Mouse (Mus musculus) forebrain, embryonic 16.5 days (tissue): ENCODE data around the gene Zbtb42. TPM values are rescaled to one million over a fixed set of nuclear protein-coding genes. Genes with fewer than 3 reads are reported as not detected.

Source experiments
- ATAC-seq: fragments of 200-750 bp; cut with Nextera tagmentation; 2 replicates; pipeline ENCODE4 v1.8.0; 2017; ENCODE audit warnings: mild to moderate bottlenecking, moderate library complexity
- H3K27ac ChIP-seq: fragments of 300-500 bp; sonication (generic); 2 replicates; pipeline ENCODE4 v1.5.1; 2014; ENCODE audit warnings: low read length, control low read depth
- H3K27me3 ChIP-seq: fragments of 300-500 bp; sonication (generic); replicated peaks from 2 replicates; pipeline ENCODE4 v1.6.1; 2014; ENCODE audit warnings: low read length; ENCODE audit not compliant: control insufficient read depth, insufficient read depth
- H3K36me3 ChIP-seq: fragments of 300-500 bp; sonication (generic); 2 replicates; pipeline ENCODE4 v1.6.1; 2014; ENCODE audit not compliant: control insufficient read depth, insufficient read depth
- H3K4me1 ChIP-seq: fragments of 300-500 bp; sonication (generic); replicated peaks from 2 replicates; pipeline ENCODE4 v1.6.1; 2014; ENCODE audit warnings: low read length; ENCODE audit not compliant: control insufficient read depth, insufficient read depth
- H3K4me2 ChIP-seq: fragments of 300-500 bp; sonication (generic); 2 replicates; pipeline ENCODE4 v1.6.1; 2014; ENCODE audit warnings: mild to moderate bottlenecking, low read length, control low read depth
- H3K4me3 ChIP-seq: fragments of 300-500 bp; sonication (generic); replicated peaks from 2 replicates; pipeline ENCODE4 v1.5.1; 2014; ENCODE audit warnings: mild to moderate bottlenecking, low read length, control low read depth
- H3K9ac ChIP-seq: fragments of 300-500 bp; sonication (generic); replicated peaks from 2 replicates; pipeline ENCODE4 v1.6.1; 2014; ENCODE audit warnings: low read depth, low read length, control low read depth
- H3K9me3 ChIP-seq: fragments of 300-500 bp; sonication (generic); 2 replicates; pipeline ENCODE4 v1.6.1; 2016; ENCODE audit warnings: low read length; ENCODE audit not compliant: control insufficient read depth
- WGBS: fragments of 180-500 bp; shearing (Covaris S2); extraction: QIAGEN DNeasy Blood & Tissue Kit; methylation state at CpG from one replicate; pipeline ENCODE4 v1.1.7; 2014; 5-methylcytosine and 5-hydroxymethylcytosine counted together
- polyA plus RNA-seq: library from polyadenylated mRNA; unstranded; fragments of >200 nt; fragmentation: Nextera tagmentation; extraction: Ambion mirVana; gene quantifications from 2 replicates; pipeline ENCODE4 v1.2.1, GENCODE M21; 2015

The Zbtb42 gene
- polyA plus RNA-seq, 1 experiment from 2014 or later, result 0.92 TPM

DNA sequence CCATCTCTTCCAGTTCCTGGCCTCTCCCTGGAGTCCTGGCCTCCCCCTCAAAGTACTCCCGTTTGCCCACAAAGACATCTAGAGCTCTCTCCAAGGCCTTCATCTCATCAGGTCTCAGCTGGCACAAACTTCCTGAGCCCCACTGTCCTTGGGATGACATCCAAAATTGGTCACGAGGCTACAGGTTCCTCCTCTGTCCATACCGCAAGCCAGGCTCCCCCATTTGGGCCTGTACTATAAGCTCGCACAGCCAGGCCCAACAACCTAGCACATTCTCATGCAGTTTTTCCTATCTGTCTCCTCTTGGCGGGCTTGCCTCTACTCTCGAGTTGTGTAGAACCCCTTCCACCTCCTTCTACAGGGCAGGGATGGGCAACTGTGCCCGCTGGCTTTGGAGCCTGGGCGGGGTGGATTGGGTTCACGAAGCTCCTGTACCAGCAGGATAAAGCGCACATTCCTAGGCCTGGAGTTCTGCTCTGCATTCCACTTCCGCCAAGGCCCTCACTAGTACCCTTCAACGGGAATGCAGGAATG lies 42.3 kb downstream of the Zbtb42 start:
- Histone ChIP-seq H3K27me3 (no peaks in the 10 kb centered on the region), H3K9ac (peak overlapping the region; percentile 84; the same call in 1 of the 2 replicates), H3K4me2 (peak overlapping the region; percentile 69), H3K36me3 (no peaks in the 10 kb centered on the region), H3K4me3 (peak overlapping the region; percentile 78), H3K4me1 (peaks cover 27% of the 10 kb centered on the region), H3K27ac (no peak overlapping the region), H3K9me3 (no peaks in the 10 kb centered on the region)
- 32% methylated on average over 12 of the region's 12 CpGs for WGBS
- no peak for ATAC-seq

DNA sequence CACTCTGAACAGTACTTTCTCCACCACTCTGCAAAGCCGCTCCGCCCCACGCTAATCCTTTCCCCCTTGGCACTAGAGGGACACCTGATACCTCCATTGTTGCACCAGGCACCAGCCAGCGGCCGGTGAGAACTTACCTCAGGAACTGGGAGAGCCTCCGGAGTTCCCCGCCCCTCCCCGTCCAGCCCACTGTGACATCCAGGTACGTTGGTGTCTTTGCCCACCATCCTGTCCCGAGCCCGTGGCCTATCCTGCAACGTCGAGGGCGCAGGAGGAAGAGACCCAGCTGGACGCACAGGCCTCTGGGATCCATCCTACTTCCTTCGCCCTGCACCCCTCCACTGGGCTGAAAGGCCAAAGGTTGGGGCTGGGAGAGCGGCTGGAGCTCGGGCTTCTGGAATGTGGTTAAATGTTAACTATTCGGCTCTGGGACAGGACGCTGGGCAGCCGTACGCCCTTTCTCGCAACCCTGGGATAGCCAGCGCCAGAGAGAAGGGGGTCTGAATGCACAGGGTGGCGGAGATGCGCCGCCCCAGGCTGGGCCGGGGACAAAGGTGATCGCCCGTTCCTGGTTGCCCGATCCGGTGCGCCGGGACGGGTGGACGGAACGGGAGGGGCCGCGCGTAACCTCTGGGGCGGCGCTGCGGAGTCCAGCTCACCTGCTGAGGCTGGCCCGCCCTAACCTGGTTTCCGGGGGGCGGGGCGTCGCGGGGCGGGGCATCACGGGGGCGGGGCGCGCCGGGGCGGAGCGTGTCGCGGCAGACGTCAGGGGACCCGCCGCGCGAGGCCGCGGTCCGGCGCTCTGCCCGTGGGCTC lies 43.0 kb downstream of the Zbtb42 start:
- H3K4me3 ChIP-seq, result peak overlapping the region; percentile 78
- no peaks in the 10 kb centered on the region for H3K9me3 ChIP-seq
- no peaks in the 10 kb centered on the region for H3K27me3 ChIP-seq
- 3% methylated on average over 49 of the region's 69 CpGs for WGBS
- H3K4me2 ChIP-seq, result peak overlapping the region; percentile 69
- H3K36me3 ChIP-seq, result no peaks in the 10 kb centered on the region; the same call in 1 of the 2 replicates
- H3K4me1 ChIP-seq, result peaks cover 32% of the 10 kb centered on the region
- peak; percentile 54 for ATAC-seq
- H3K9ac ChIP-seq, result peak overlapping the region; percentile 84
- H3K27ac ChIP-seq, result no peak overlapping the region

DNA sequence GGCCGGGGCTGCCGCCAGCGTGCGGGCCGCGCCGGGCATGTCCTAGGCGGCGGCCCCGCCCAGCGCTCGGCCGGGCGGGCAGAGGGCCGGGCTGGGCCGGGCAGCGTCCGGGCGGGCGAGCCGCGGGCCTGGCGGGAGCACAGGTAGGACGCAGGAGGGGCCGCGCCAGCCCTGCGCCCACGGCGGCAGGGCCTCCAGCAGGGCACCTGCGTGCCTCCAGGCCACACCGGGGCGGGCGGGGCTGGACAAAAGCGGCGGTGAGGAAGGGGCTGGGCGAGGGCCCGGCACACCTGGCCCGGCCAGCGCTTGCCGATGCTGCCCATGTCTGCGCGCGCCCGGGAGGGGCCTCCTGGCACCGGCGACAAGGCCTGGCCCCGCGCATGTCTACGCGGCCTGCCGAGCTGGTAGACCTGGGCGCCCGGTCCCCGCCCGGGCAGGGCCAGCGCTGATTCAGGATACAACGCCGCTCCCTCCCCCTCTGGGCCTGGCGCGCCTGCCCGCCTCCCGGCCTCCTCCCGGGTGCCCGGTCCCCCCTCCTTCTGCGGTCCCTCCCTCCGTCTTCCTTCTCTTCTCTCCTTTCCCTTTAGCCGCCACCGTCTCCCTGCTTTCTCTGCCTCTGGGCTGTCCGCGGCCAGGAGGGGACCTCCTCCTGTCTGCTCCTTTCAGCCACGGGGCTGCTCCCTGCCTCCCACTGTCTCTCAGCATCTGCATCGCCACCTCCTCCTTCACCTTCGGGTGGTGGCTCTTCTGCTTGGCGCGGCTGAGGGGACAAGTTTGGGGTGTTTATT lies 43.8 kb downstream of the Zbtb42 start:
- under 1% methylated on average over 72 of the region's 75 CpGs for WGBS
- Histone ChIP-seq H3K27ac (no peak overlapping the region), H3K4me3 (peak overlapping the region; percentile 78), H3K4me2 (peak overlapping the region; percentile 69), H3K4me1 (peaks cover 35% of the 10 kb centered on the region), H3K9ac (peak overlapping the region; percentile 84), H3K27me3 (no peaks in the 10 kb centered on the region), H3K36me3 (no peaks in the 10 kb centered on the region; the same call in 1 of the 2 replicates), H3K9me3 (no peaks in the 10 kb centered on the region)
- ATAC-seq, result peak; percentile 51

DNA sequence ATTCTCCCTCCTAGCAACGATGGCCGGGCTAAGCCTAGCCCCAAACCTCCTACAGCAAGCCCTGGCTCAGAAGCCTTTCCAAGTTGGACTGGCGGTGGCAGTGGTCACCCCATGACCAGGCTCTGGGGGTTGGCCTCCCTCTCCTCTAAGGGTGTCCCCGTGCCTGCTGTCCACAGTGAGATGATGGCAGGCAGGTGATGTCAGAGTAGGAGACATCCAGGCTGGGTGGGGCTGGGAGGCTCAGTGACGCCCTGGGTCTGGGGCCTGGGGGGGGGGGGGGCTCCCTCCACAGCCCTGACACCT lies 44.4 kb downstream of the Zbtb42 start:
- ATAC-seq, result peak; percentile 7
- H3K27ac ChIP-seq, result no peak overlapping the region
- peaks cover 37% of the 10 kb centered on the region for H3K4me1 ChIP-seq
- peak overlapping the region; percentile 69 for H3K4me2 ChIP-seq
- H3K27me3 ChIP-seq, result no peaks in the 10 kb centered on the region
- H3K36me3 ChIP-seq, result no peaks in the 10 kb centered on the region; the same call in 1 of the 2 replicates
- H3K9me3 ChIP-seq, result no peaks in the 10 kb centered on the region
- WGBS, result 4% methylated on average over 5 of the region's 5 CpGs
- H3K9ac ChIP-seq, result peak overlapping the region; percentile 84
- H3K4me3 ChIP-seq, result peak overlapping the region; percentile 78

DNA sequence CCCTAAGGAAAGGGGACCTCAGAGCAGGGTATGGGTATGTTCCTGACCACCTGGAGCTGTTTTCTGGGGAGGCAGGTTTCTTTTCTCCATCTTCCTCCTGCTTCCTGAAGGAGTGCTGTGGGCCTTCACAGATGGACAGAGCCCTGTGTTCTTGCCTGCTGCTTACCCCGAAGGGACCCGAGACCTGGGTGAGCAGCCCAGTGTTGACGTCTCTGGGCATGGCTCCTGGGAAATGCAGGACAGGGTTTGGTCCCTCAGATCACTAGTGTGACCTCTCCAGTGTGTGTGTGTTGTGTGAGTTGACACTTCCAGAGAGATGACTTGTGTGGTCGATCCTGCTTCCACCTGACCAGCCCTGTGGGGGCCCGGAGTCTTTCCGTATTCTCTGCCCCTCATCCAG lies 44.8 kb downstream of the Zbtb42 start:
- Histone ChIP-seq H3K4me2 (peak overlapping the region; percentile 69), H3K36me3 (no peaks in the 10 kb centered on the region; the same call in 1 of the 2 replicates), H3K9me3 (no peaks in the 10 kb centered on the region), H3K9ac (peak overlapping the region; percentile 84), H3K4me1 (peaks cover 37% of the 10 kb centered on the region), H3K27me3 (no peaks in the 10 kb centered on the region), H3K27ac (no peak overlapping the region), H3K4me3 (peak overlapping the region; percentile 78)
- WGBS, result 93% methylated on average over 6 of the region's 6 CpGs
- no peak for ATAC-seq

DNA sequence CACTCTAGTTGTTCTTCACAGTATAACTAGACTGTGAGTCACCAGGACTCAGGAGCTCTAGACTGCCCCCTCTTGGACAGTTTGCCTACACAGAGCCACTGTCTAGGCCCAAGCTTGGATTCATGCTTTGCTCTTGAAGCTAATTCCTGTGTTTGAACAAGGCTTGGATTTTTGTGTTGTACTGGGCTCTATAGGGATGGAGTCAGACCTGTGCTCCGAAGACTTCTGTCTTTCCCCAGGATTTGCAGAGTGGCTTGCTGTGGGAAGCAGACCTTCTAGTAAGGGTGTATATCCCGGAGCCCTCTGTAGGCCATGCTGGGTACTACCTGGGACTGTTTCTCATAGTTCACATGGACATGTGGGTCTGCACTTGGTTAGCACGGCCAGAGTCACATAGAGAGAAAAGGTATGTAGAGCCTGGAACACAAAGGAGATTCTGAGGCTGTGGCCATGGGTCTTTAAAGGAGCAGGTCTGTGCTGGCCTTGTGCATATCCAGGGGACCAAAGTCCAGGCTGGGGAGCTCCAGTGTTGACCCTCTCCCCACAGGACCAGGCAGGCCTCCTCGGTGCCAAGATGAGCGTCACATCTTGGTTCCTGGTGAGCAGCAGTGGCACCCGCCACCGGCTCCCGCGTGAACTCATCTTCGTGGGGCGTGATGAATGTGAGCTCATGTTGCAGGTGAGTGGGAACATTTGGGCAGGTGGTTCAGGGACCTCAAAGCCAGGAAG lies 45.6 kb downstream of the Zbtb42 start:
- Histone ChIP-seq H3K9me3 (no peaks in the 10 kb centered on the region), H3K27ac (no peak overlapping the region), H3K4me3 (no peak overlapping the region), H3K4me1 (peaks cover 37% of the 10 kb centered on the region), H3K27me3 (no peaks in the 10 kb centered on the region), H3K36me3 (no peaks in the 10 kb centered on the region; the same call in 1 of the 2 replicates), H3K9ac (no peak overlapping the region), H3K4me2 (no peak overlapping the region)
- 81% methylated on average over 11 of the region's 11 CpGs for WGBS
- ATAC-seq, result peak; percentile 24; the same call in 1 of the 2 replicates

DNA sequence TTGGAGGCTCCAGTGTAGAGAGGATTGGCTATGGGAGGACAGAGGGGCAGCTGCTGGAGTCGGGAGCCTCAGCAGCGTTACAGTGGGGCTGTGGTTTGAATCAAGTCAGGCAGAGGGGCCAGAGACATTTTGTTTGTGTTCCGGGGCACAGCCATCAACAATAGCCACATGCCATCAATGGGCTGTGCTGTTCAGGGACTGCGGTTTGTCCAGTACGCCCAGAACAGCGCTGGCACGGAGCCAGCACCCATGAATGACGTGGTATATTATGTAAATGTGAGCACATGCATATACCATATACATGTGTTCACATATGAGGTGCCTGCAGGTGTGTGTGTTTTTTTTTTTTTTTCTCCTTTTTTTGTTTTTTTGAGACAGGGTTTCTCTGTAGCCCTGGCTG lies 49.2 kb downstream of the Zbtb42 start:
- 52% methylated on average over 8 of the region's 8 CpGs for WGBS
- no peak for ATAC-seq
- Histone ChIP-seq H3K4me1 (peaks cover 35% of the 10 kb centered on the region), H3K9ac (no peak overlapping the region), H3K9me3 (no peaks in the 10 kb centered on the region), H3K27ac (no peak overlapping the region), H3K36me3 (peaks cover 13% of the 10 kb centered on the region), H3K4me3 (no peak overlapping the region), H3K4me2 (no peak overlapping the region), H3K27me3 (no peaks in the 10 kb centered on the region)

DNA sequence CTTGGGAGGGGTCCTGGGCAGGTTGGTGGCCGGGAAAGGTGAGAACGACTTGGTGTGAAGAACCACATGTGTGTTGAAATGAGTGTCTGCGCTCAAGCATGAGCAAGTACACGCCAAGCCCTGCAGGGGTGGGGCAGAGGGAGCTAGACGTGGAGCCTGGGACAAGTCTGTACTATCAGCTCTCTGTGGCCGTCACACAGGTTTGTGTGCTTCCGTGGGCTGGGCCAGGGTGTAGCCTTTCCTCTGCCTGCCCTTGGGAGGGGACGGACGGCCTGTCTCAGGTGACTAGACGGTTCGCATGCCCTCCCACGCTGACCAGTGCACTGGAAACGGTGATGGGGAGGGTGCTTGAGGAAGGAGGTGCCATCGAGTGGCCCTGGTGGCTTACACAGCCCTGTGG lies 52.2 kb downstream of the Zbtb42 start:
- H3K36me3 ChIP-seq, result peaks cover 21% of the 10 kb centered on the region
- no peak overlapping the region for H3K9ac ChIP-seq
- peaks cover 11% of the 10 kb centered on the region for H3K4me1 ChIP-seq
- H3K4me2 ChIP-seq, result no peak overlapping the region
- no peak overlapping the region for H3K4me3 ChIP-seq
- ATAC-seq, result no peak
- no peak overlapping the region for H3K27ac ChIP-seq
- no peaks in the 10 kb centered on the region for H3K27me3 ChIP-seq
- 90% methylated on average over 14 of the region's 14 CpGs for WGBS
- H3K9me3 ChIP-seq, result no peaks in the 10 kb centered on the region
